Mouse (Mus musculus): Measurements from ENCODE around the gene St6galnac3.
A peak's percentile ranks its signal among the peaks of the same experiment; 100 is the strongest.

Gene St6galnac3

DNA sequence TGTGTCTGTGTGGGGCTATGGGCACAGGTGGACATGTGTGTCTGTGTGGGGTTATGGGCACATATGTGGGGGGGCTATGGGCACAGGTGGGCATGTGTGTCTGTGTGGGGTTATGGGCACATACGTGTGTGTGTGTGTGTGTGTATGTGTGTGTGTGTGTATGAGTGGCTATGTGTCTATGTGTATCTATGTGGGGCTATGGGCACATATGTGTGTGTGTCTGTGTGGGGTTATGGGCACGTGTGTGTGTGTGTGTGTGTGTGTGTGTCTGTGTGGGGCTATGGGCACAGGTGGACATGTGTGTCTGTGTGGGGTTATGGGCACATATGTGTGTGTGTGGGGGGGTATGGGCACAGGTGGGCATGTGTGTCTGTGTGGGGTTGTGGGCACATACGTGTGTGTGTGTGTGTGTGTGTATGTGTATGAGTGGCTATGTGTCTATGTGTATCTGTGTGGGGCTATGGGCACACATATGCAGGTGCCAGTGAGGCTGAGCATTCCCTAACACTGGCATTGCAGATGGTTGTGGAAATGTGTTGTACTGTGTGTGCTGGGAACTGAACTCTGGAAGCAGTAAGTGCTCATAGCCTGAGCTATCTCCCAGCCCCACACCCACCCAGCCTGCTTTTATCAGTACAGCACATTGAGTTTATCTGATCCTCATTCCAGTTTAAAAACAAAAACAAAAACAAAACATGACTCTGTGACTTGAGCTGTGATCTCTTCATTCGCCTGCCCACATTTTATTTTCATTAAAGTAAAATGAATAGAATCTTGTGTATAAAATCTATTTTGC, 8.6 kb upstream of the St6galnac3 start:
- no peak for DNase-seq (ENCODE audit: low read depth, low spot score)

DNA sequence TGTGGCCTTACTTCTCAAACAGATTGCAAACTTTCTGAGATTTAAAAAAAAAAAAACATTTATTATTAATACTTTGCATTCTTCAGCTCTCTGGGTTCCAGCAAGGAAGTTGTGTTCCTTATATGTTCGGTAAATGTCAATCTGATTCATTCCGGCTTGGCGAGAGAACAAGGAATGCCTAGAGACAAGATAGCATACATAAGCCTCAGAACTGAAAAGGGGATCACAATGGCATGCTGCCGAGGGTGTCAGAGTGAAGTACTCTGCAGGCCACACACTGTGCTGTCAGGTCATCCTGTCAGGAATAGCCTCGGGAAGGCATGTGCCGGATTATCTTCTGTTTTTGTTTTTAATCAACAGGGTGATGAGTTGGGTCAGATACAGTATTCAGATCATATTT, 7.8 kb upstream of the St6galnac3 start:
- DNase-seq (ENCODE audit: low read depth, low spot score), result no peak

DNA sequence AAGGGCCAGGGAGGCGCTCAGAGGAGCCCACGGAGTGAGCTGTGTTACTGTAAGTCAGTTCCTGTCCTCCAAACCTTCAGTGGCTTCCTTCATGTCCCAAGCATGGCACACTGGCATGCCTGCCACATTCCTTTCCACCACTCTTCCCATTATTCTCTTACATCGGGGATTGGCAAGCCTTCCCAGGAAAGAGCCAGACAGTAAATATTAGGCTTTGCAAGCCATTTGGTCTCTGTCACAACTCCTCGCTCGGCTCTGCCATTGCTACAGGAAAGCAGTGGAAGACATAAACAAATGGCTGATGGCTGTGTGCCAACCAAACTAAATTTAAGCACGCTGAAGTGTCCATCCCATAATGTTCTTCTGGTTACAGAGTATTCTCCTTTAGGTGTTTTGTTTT, 7.1 kb upstream of the St6galnac3 start:
- no peak for DNase-seq (ENCODE audit: low read depth, low spot score)

DNA sequence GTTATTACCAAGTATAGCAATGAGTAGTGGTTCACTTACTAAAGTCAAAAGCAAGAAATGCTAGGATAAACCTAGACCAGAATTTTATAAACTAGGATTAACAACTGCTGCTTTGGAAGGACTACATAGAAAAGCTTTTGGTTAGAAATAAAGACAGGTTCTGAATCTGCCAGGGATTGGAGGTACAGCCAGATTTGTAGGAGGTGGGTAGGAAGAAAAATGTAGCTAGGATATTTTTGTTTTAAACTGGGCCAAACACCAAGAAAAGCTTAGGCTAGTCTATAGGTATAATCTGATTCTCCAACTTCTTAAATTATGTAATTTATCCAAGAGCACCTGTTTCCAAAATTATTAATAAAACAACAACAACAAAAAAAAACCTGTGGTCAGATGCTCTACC, 3.6 kb upstream of the St6galnac3 start:
- DNase-seq (ENCODE audit: low read depth, low spot score), result no peak

GRCm38 (mm10) chr3:153723467-153724079, 1.4 kb downstream of the St6galnac3 start:
- DNase-seq (ENCODE audit: low read depth, low spot score), result no peak

GRCm38 (mm10) chr3:153721525-153721924, 3.4 kb downstream of the St6galnac3 start:
- DNase-seq (ENCODE audit: low read depth, low spot score), result no peak

DNA sequence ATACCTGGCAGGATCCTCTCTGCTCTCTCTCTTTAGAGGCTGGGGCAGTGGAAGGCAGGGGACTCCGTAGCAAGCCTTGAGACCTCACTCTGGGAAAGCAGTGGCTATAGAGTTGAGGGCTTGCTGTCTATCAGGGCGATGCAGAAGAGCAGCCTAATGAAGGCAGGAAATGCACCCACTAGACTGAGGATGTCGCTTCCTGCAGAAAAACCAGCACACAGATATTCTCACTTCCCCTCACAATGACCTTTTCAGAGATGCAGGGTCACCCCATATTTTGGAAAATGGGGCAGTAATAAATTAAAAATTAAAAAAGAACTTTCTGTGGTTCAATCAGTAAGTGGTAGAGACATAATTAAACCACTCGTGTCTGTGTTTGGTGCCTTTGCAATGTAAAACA, 4.1 kb downstream of the St6galnac3 start:
- DNase-seq (ENCODE audit: low read depth, low spot score), result no peak

GRCm38 (mm10) chr3:153720296-153720695, 4.7 kb downstream of the St6galnac3 start:
- no peak for DNase-seq (ENCODE audit: low read depth, low spot score)

DNA sequence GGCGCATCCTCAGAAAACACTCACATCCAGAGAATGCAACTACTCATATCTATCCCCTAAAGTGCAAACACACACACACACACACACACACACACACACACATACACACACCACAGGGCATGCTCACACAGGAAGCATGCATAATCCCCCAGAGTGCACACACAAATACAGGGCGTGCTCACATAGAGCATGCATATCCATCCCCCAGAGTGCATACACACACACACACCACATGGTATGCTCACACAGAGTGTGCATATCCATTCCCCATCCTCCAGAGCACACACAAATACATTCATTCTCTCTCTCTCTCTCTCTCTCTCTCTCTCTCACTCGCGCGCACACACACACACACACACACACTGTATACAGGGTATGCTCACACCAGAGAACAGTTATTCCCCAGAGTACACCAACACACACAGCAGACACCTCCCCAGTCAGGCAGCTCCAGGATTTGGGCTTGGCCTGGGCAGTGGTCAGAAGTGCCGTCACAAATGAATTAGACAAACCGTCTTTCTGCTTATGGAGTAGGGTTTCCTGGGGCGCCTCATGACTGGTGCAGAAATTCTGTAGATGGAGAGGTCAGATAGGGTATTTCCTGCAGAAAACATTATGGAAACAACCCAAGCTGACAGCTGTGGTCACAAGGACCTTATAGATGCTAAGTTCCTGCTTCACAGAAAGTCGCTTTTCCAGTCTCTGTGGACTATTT, 5.6 kb downstream of the St6galnac3 start:
- no peak for DNase-seq (ENCODE audit: low read depth, low spot score)

DNA sequence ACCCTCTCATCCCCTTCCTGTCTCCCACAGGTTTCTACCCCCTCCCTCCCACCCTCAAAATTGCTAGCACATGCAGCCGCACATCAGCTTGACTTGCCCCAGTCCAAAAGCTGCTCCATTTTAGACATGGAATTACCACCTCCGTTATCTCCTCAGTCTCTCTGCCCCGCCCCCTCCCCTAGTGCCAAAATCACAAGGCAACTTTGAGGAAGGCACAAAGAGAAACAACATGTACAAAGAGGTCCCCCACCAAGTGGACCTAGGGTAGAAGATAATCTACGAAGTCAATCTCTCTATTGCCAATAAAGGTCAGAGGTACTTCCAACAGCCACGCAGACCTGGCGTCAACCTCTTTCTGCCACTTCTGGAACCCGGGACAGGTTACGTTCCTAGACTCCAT, 6.2 kb downstream of the St6galnac3 start:
- DNase-seq (ENCODE audit: low read depth, low spot score), result no peak

GRCm38 (mm10) chr3:153717742-153718141, 7.2 kb downstream of the St6galnac3 start:
- peak; percentile 26 for DNase-seq (ENCODE audit: low read depth, low spot score)

DNA sequence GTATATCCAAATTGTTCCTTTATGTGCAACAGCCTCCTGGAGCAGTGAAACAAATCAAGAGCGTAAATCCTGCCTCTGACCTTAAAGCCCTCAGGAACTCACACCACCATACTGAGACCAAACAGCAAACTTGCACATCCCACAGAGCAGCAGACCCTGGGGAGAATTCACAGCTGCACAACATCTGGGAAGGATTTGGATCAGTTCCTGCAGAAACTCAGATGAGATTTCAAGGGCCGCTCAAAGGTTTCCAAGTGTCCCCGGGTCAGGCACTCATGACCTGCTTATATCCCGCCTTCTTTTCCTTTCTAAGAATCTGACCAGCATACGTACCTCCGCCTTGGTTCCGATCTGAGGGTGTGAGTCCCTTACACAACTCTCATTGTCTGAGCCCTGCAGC, 9.3 kb downstream of the St6galnac3 start:
- DNase-seq (ENCODE audit: low read depth, low spot score), result no peak

GRCm38 (mm10) chr3:153710545-153710944, 14.4 kb downstream of the St6galnac3 start:
- DNase-seq (ENCODE audit: low read depth, low spot score), result no peak

GRCm38 (mm10) chr3:153707687-153708086, 17.3 kb downstream of the St6galnac3 start:
- DNase-seq (ENCODE audit: low read depth, low spot score), result no peak

DNA sequence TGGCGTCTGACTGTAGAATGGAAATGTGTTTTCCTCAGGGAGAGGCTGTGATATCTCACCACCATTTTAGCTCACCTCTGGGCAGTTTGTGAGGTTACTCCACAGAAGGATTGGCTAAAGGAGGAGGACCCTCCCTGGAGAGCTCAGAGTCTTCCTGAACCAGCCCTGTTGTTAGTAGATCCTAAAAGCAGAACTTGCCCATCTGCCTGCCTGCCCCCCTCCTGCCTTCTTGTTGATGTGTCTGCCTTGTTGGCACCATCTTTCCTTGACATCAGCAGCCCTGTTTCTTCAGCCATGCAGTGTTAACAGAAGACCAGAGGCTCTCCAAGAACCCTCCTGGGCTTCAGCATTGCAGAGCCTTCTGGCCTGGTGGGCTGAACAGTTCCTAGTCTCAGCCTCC, 18.1 kb downstream of the St6galnac3 start:
- no peak for DNase-seq (ENCODE audit: low read depth, low spot score)

GRCm38 (mm10) chr3:153701752-153702740, 22.9 kb downstream of the St6galnac3 start:
- no peak for DNase-seq (ENCODE audit: low read depth, low spot score)

- no peak for DNase-seq (ENCODE audit: low read depth, low spot score)
Observed at GRCm38 (mm10) chr3:153701172-153701571, 23.8 kb downstream of the St6galnac3 start.

DNA sequence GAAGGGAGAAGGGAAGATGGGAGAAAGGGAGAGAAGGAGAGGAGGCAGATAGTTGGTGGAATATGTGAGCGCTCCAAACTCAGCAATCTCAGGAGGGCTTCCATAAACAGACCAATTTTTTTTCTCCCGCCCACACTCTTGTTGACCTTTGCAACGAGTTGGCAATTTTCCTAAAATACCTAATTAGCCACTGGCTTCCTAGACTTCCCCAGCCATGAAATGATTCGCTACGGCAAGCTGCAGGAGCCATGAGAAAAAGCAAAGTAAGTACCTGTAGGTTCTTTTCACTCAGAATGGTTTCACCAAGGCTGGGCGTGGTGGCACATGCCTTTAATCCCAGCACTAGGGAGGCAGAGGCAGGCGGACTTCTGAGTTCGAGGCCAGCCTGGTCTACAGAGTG, 25.9 kb downstream of the St6galnac3 start:
- DNase-seq (ENCODE audit: low read depth, low spot score), result no peak

DNA sequence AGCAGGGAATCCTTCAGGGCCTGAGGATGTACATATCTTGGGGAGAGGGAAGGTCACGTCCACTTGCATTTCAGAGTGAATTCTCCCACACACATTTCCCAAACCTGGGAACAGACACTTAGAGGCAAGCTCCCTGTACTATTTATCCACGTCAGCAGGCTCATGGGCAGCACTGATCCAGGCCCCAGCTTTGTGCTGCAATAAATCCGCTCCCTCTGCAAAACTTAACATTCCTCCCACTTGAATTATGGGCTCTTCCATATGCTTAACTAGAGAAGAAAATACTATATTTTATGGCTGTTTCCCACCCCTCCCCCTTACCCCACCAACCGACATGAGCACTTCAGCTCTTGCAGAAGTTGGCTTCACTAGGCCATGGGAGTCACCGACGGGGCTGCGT, 32.0 kb downstream of the St6galnac3 start:
- no peak for DNase-seq (ENCODE audit: low read depth, low spot score)

DNA sequence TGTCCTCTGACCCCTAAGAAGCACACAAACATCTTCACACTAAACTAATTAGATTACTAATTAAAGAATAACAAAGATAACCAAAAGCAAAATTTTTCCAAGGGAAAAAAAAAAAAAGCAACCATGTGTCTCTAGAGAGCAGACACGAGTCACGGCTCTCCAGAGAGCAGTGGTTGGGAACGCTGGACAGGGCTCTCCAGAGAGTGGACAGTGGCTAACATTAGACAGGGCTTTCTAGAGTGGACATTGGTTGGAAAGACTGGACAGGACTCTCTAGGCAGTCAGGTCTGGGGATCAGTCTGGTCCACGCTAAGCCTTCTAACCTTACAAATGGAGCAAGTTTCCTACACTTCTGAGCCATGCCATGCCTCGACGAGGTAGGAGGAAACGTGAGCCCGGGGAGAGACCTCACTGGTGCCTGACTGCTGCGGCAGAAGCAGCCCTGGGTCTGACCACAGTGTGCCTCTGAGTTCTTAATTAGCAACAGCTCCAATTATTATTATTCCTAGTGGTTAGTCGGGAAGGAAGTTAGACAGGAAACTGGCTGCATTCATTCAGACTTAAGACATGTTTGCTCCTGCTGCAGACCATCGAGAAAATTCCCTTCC, 32.7 kb downstream of the St6galnac3 start:
- DNase-seq (ENCODE audit: low read depth, low spot score), result no peak

GRCm38 (mm10) chr3:153691537-153691936, 33.4 kb downstream of the St6galnac3 start:
- DNase-seq (ENCODE audit: low read depth, low spot score), result no peak

Measured in R1 (cell line).